Mouse (Mus musculus): ENCODE measurements at regions not wholly inside any gene's neighbourhood (a gene's known extent, or its start where the extent isn't known, plus 50 kb on each side); places are given as distances from the start of the nearest gene placed in this dataset.

GRCm38 (mm10) chr15:93091396-93091795, 183.6 kb downstream of the Gxylt1 start:
- no peak for TF ChIP-seq CTCF (IDR thresholded peaks at IDR 0.05; ENCODE audit: insufficient read depth, low read depth, low read length)
- TF ChIP-seq POLR2A (IDR thresholded peaks at IDR 0.05; ENCODE audit: insufficient read depth, low read depth, low read length), result no peak

All from olfactory bulb, adult 2 months (tissue).